10 mouse cellular contexts compared by ENCODE assay signal in genomic region chr1:38393516-38393915, GRCm38 (mm10).
DNase-seq lines count a peak whose midpoint lies in the region; ATAC-seq lines count a peak whose summit lies in the region.
"Had no signal": no experiment of that assay in that cellular context is flagged by ENCODE, and none has a peak within 500 bp of the region (broad histone marks: within the 10 kb centered on the region; RNA-seq: fewer than 3 reads in every experiment).

No protein-coding gene starts in this region.

- no peaks in the 10 kb centered on the region for H3K27me3 ChIP-seq in hindbrain, embryonic 10.5 days (ENCODE audit: insufficient read depth, poor library complexity, severe bottlenecking)
- no peaks in the 10 kb centered on the region for H3K27me3 ChIP-seq in midbrain, embryonic 14.5 days (ENCODE audit: control insufficient read depth, insufficient read depth, low read length)
- H3K27me3 ChIP-seq: embryonic facial prominence, embryonic 13.5 days had no signal

- peak; percentile 39 to 60 for DNase-seq in layer of hippocampus, adult 18-20 months (ENCODE audit: low spot score in 2 of 2)
- no peak for DNase-seq in layer of hippocampus, postnatal 25 days (ENCODE audit: extremely low spot score in 1 of 2, low spot score in 1 of 2)
- DNase-seq in brain, adult 2 months (ENCODE audit: low read depth, low spot score), result peak; percentile 75
- DNase-seq in hindbrain, embryonic 10.5 days (ENCODE audit: low spot score), result peak; percentile 37
- DNase-seq in midbrain, embryonic 14.5 days, result peak; percentile 53
- DNase-seq in adrenal gland, adult 2 months, result no peak
- DNase-seq in cerebellum, adult 11-12 months, result no peak
- DNase-seq in adrenal gland, adult 8-10 months, result no peak

- H3K9ac ChIP-seq in midbrain, embryonic 14.5 days (replicated peaks; ENCODE audit: low read length), result no peak overlapping the region
- H3K9ac ChIP-seq: embryonic facial prominence, embryonic 13.5 days had no signal

- H3K9me3 ChIP-seq in hindbrain, embryonic 10.5 days, result no peaks in the 10 kb centered on the region
- H3K9me3 ChIP-seq in midbrain, embryonic 14.5 days (ENCODE audit: control insufficient read depth, low read length), result no peaks in the 10 kb centered on the region
- H3K9me3 ChIP-seq: embryonic facial prominence, embryonic 13.5 days had no signal

- ATAC-seq in midbrain, embryonic 14.5 days (ENCODE audit: low FRiP score, low TSS enrichment), result peak; percentile 41; the same call in 1 of the 2 replicates

- H3K4me3 ChIP-seq in hindbrain, embryonic 10.5 days, result no peak overlapping the region
- no peak overlapping the region for H3K4me3 ChIP-seq in midbrain, embryonic 14.5 days (replicated peaks; ENCODE audit: low read depth, low read length)
- H3K4me3 ChIP-seq: embryonic facial prominence, embryonic 13.5 days had no signal

- H3K4me1 ChIP-seq in hindbrain, embryonic 10.5 days (replicated peaks), result peaks cover 80% of the 10 kb centered on the region
- peaks cover 27% of the 10 kb centered on the region for H3K4me1 ChIP-seq in midbrain, embryonic 14.5 days (ENCODE audit: control insufficient read depth, insufficient read depth, low read length)

- no peak overlapping the region for H3K4me2 ChIP-seq in midbrain, embryonic 14.5 days (ENCODE audit: low read length)
- H3K4me2 ChIP-seq: embryonic facial prominence, embryonic 13.5 days had no signal

- WGBS in hindbrain, embryonic 10.5 days, result 41% methylated on average over 6 of the region's 6 CpGs
- WGBS in midbrain, embryonic 14.5 days, result 17% methylated on average over 6 of the region's 6 CpGs

- H3K36me3 ChIP-seq in hindbrain, embryonic 10.5 days, result no peaks in the 10 kb centered on the region
- no peaks in the 10 kb centered on the region for H3K36me3 ChIP-seq in midbrain, embryonic 14.5 days (ENCODE audit: control insufficient read depth, insufficient read depth, low read length)

- H3K27ac ChIP-seq in hindbrain, embryonic 10.5 days, result peak overlapping the region; percentile 63
- no peak overlapping the region for H3K27ac ChIP-seq in midbrain, embryonic 14.5 days (replicated peaks; ENCODE audit: low read depth, low read length)
- H3K27ac ChIP-seq: embryonic facial prominence, embryonic 13.5 days; kidney, postnatal 0 days had no signal

Comparison
In these comparisons a context has a peak if more than half of its experiments do, and no peak if none do; other contexts are left out.
1. DNase-seq: peak in layer of hippocampus, adult 18-20 months (2 of 2), brain, adult 2 months (single experiment), hindbrain, embryonic 10.5 days (single experiment) and midbrain, embryonic 14.5 days (single experiment); none in layer of hippocampus, postnatal 25 days (0 of 2), adrenal gland, adult 2 months (single experiment), cerebellum, adult 11-12 months (single experiment) and adrenal gland, adult 8-10 months (single experiment).